Mouse (Mus musculus) cerebellum, adult 8-10 months (tissue): ENCODE measurements around the gene Jmjd4.

ENCODE experiments used
- DNase-seq: peaks from one replicate; pipeline ENCODE4 v3.0.0; 2022

Jmjd4 gene

GRCm38 (mm10) chr11:59471413-59472325, 21.8 kb downstream of the Jmjd4 start:
- DNase-seq, result no peak

GRCm38 (mm10) chr11:59472326-59472677, 22.5 kb downstream of the Jmjd4 start, which contains the start of gene Zfp867:
Gene Zfp867 (minus strand): TSS chr11:59472474.
- peak; percentile 86 for DNase-seq

- no peak for DNase-seq
Measured at GRCm38 (mm10) chr11:59477240-59477639, 27.4 kb downstream of the Jmjd4 start.

GRCm38 (mm10) chr11:59483212-59483611, 33.4 kb downstream of the Jmjd4 start:
- DNase-seq, result peak; percentile 50

- DNase-seq, result no peak
Measured at GRCm38 (mm10) chr11:59485641-59486040, 35.8 kb downstream of the Jmjd4 start.

GRCm38 (mm10) chr11:59486222-59486621, 36.4 kb downstream of the Jmjd4 start:
- DNase-seq, result no peak

GRCm38 (mm10) chr11:59496672-59497310, 46.9 kb downstream of the Jmjd4 start:
- DNase-seq, result no peak

- no peak for DNase-seq
Measured at GRCm38 (mm10) chr11:59497747-59498146, 47.9 kb downstream of the Jmjd4 start.

GRCm38 (mm10) chr11:59501978-59502700, 52.3 kb downstream of the Jmjd4 start:
- DNase-seq, result no peak

GRCm38 (mm10) chr11:59505351-59505838, 55.5 kb downstream of the Jmjd4 start:
- peak; percentile 62 for DNase-seq

- peak; percentile 77 for DNase-seq
Measured at GRCm38 (mm10) chr11:59505839-59506712, 56.2 kb downstream of the Jmjd4 start.

GRCm38 (mm10) chr11:59506713-59507074, 56.8 kb downstream of the Jmjd4 start:
- DNase-seq, result no peak
